Mouse (Mus musculus) E14TG2a.4 (cell line): ENCODE results near the gene Evi2.

Experiments
- CTCF ChIP-seq: conservative IDR thresholded peaks from 2 replicates; pipeline ENCODE4 v1.5.1; 2014; ENCODE audit warnings: low read length
- NANOG ChIP-seq: IDR thresholded peaks from 2 replicates; pipeline ENCODE4 v1.6.1; 2014; ENCODE audit warnings: borderline replicate concordance, low read length, mixed read lengths
- POU5F1 ChIP-seq: IDR thresholded peaks from 2 replicates; pipeline ENCODE4 v1.6.1; 2014; ENCODE audit warnings: low read length, borderline replicate concordance

DNA sequence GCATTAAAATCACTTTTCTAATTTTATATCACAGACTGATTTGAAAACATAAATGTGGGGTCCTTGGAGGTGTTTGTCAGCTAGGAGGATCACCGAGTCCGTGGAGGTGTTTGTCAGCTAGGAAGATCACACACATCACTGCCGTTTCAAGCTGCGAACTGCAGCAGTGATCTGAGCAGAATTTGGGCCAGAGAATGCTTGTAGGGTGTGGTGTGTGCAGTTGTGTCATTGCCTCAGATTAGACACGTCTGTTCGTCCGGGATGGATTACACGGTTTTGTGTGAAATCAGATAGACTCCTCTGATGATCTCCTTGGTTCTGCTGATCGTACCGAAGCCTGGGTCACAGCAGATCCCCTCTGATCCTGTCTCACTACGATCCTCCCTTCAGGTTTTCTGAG lies 385 bp upstream of the Evi2 start:
- TF ChIP-seq CTCF, result no peak
- TF ChIP-seq NANOG, result no peak
- TF ChIP-seq POU5F1, result no peak
